Mouse (Mus musculus) MN1 (cell line): ENCODE data around the gene L3mbtl1.

Experiments
- DNase-seq: peaks from one replicate; pipeline ENCODE4 v3.0.0-alpha.2; 2016; ENCODE audit warnings: low spot score

The L3mbtl1 gene

GRCm38 (mm10) chr2:162993881-162994616 lies 50.8 kb downstream of the L3mbtl1 start:
- no peak for DNase-seq

DNA sequence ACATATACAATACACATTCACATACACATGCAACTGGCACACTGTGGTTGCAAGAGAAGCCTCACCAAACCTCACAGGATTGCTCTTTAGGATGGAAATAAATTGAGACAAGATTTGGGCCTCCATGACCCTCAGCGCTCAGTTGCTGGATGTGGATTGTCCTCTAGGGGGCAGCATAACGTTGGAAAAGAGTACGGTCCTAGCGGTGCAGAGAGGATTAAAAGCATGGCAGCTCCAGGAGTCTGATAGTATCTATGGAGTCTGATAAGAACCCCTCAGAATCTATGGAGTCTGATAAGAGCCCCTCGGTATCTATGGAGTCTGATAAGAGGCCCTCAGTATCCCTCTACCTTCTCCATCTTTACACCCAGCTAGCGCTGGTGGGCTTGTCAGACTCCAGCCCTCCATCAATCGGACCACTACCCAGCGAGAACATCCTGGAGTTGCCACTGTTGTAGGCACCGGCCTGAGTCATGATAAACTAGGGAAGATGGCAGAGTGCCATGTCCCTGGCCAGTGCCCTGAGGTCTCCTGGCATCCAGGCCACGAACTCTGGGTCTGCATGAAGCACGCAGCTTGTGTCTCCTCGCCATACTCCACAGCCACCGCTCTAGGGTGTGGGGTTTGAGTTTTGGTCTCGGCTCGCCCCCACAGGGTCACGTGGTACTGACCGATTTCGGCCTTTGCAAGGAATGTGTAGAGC lies 55.4 kb downstream of the L3mbtl1 start:
- DNase-seq = peak; percentile 84

DNA sequence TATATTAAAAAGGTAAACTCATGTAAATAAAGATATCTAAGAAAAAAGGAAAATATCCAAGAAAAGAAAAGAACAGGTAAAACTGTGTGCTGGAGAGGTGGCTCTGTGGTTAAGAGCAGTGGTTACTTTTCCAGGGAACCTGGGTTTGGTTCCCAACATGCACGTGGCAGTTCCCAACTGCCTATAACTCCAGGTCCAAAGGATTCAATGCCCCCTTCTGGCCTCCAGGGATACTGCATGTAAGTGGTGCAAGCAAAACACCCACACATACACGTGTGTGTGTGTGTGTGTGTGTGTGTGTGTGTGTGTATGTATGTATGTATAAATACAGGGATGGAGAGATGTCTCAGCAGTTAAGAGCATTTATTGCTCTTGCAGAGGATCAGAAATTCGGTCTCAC lies 56.5 kb downstream of the L3mbtl1 start:
- DNase-seq = peak; percentile 57

GRCm38 (mm10) chr2:163001071-163001470 lies 57.8 kb downstream of the L3mbtl1 start:
- DNase-seq = no peak

GRCm38 (mm10) chr2:163007299-163007698 lies 64.0 kb downstream of the L3mbtl1 start:
- DNase-seq = no peak

DNA sequence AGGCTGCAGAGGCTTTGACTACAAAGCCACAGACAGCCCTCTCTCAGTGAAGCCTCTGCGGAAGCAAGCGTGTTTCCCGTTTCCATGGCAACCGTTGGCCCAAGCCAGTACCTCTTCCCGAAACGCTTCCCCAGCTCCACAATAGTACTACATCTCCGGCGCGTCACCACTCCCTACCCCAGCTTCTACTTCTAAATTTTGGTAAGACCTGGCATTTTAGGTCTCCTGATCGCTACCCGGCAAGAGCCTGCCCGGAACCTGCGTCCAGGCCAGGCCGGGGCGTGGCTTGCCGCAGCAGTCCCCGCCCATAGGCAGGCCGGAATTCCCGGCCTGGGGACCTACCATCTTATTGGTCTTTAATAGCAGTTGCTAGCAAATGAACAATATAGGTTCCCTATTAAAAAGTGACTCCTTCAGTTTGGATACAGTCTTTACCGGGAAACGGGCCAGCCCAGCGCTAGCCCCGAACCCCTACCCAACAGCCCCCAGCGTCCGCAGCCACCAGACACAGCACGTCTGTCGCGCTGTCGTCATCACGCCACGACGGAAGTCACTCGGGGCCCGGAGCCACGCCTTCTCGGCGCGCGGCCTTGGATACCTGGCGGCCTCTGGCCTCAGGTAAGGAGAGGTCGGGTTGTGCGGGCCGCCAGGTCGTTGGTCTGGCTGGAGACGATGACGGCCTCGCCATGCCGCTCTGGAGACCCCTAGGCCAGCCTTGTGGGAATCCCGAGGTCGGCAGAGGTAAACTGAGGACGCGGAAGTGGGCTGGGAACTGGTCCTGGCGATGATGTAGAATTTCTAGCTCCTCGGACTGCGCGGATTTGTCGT lies 73.9 kb downstream of the L3mbtl1 start, which contains the start of gene Ift52:
Gene Ift52 (plus strand): TSS at position 439 of the 828 bp plus-strand sequence.
- peak; percentile 90 for DNase-seq
